Mouse (Mus musculus) liver, embryonic 14.5 days (tissue): ENCODE data around the gene Cdh12.

Experiments used
- CTCF ChIP-seq: IDR thresholded peaks from 2 replicates; pipeline ENCODE4 v1.5.1; 2016; ENCODE audit warnings: antibody characterized with exemption, low read depth, control low read depth
- EP300 ChIP-seq: IDR thresholded peaks from 2 replicates; pipeline ENCODE4 v1.6.1; 2016; ENCODE audit warnings: antibody characterized with exemption, low read depth

GRCm38 (mm10) chr15:20893471-20893870 lies 444.4 kb downstream of the Cdh12 start:
- TF ChIP-seq EP300 (no peak), CTCF (no peak)
